ENCODE assay signal across 16 mouse cellular contexts in genomic region chr2:74747661-74748141, GRCm38 (mm10). TPM values are rescaled to one million over a fixed set of nuclear protein-coding genes. Genes with fewer than 3 reads are reported as not detected.
A peak's percentile ranks its signal among the peaks of the same experiment; 100 is the strongest.
DNase-seq lines count a peak whose midpoint lies in the region; ATAC-seq and TF ChIP-seq lines count a peak whose summit lies in the region.
"Had no signal": no experiment of that assay in that cellular context is flagged by ENCODE, and none has a peak within 500 bp of the region (broad histone marks: within the 10 kb centered on the region; RNA-seq: fewer than 3 reads in every experiment).

No protein-coding gene starts in this region.

- no peak overlapping the region for H3K27ac ChIP-seq in intestine, embryonic 15.5 days
- H3K27ac ChIP-seq in intestine, postnatal 0 days (ENCODE audit: low read depth, low read length) = no peak overlapping the region
- H3K27ac ChIP-seq in embryonic facial prominence, embryonic 14.5 days (replicated peaks; ENCODE audit: low read depth, low read length) = no peak overlapping the region
- H3K27ac ChIP-seq in limb, embryonic 11.5 days (replicated peaks; ENCODE audit: low read depth, low read length) = no peak overlapping the region
- H3K27ac ChIP-seq: embryonic facial prominence, embryonic 15.5 days; forebrain, embryonic 15.5 days; heart, embryonic 13.5 days; left cerebral cortex, adult 2 months had no signal

- TF ChIP-seq POLR2A in brain, embryonic 14.5 days (IDR thresholded peaks at IDR 0.05; ENCODE audit: borderline replicate concordance, extremely low read depth, insufficient read depth, insufficient read length, poor library complexity, severe bottlenecking) = no peak

- peaks cover 15% of the 10 kb centered on the region for H3K4me1 ChIP-seq in intestine, embryonic 15.5 days (replicated peaks)
- H3K4me1 ChIP-seq in intestine, postnatal 0 days (replicated peaks; ENCODE audit: control insufficient read depth, insufficient read depth, low read length) = no peaks in the 10 kb centered on the region
- H3K4me1 ChIP-seq in embryonic facial prominence, embryonic 14.5 days (ENCODE audit: control insufficient read depth, insufficient read depth, low read length) = peaks cover 15% of the 10 kb centered on the region; the same call in 1 of the 2 replicates
- peaks cover 17% of the 10 kb centered on the region for H3K4me1 ChIP-seq in limb, embryonic 11.5 days (ENCODE audit: control insufficient read depth, insufficient read depth, low read length)

- DNase-seq in brain, embryonic 14.5 days (ENCODE audit: low read depth) = peak; percentile 50
- DNase-seq in embryonic facial prominence, embryonic 14.5 days (ENCODE audit: low spot score) = no peak
- peak; percentile 45 for DNase-seq in limb, embryonic 11.5 days (ENCODE audit: low spot score)
- no peak for DNase-seq in ovary, postnatal 14 days (ENCODE audit: low spot score)
- DNase-seq in right cerebral cortex, adult 18-20 months = no peak
- no peak for DNase-seq in cerebellum, adult 9-10 months
- DNase-seq: adrenal gland, adult 8-10 months; B cell, adult 2 months; gastrocnemius, postnatal 14 days; lung, adult 2 months had no signal

- peaks cover 85% of the 10 kb centered on the region for H3K27me3 ChIP-seq in intestine, embryonic 15.5 days (replicated peaks)
- H3K27me3 ChIP-seq in intestine, postnatal 0 days (replicated peaks; ENCODE audit: control insufficient read depth, insufficient read depth, low read length) = peaks cover 89% of the 10 kb centered on the region
- peaks cover 100% of the 10 kb centered on the region for H3K27me3 ChIP-seq in embryonic facial prominence, embryonic 14.5 days (replicated peaks; ENCODE audit: control insufficient read depth, insufficient read depth, low read length)
- peaks cover 75% of the 10 kb centered on the region for H3K27me3 ChIP-seq in limb, embryonic 11.5 days (ENCODE audit: control insufficient read depth, insufficient read depth, low read length)

- no peak overlapping the region for H3K4me2 ChIP-seq in intestine, embryonic 15.5 days (replicated peaks)
- H3K4me2 ChIP-seq in intestine, postnatal 0 days (replicated peaks; ENCODE audit: low read depth) = no peak overlapping the region
- H3K4me2 ChIP-seq in embryonic facial prominence, embryonic 14.5 days (ENCODE audit: low read depth, low read length) = no peak overlapping the region
- H3K4me2 ChIP-seq in limb, embryonic 11.5 days (ENCODE audit: low read depth, severe bottlenecking) = no peak overlapping the region
- H3K4me2 ChIP-seq: embryonic facial prominence, embryonic 15.5 days; forebrain, embryonic 15.5 days had no signal

- no peak overlapping the region for H3K9ac ChIP-seq in intestine, embryonic 15.5 days
- no peak overlapping the region for H3K9ac ChIP-seq in intestine, postnatal 0 days (ENCODE audit: low read depth, low read length)
- no peak overlapping the region for H3K9ac ChIP-seq in embryonic facial prominence, embryonic 14.5 days (ENCODE audit: low read depth, low read length)
- no peak overlapping the region for H3K9ac ChIP-seq in limb, embryonic 11.5 days (ENCODE audit: low read length)
- H3K9ac ChIP-seq: embryonic facial prominence, embryonic 15.5 days; forebrain, embryonic 15.5 days; heart, embryonic 13.5 days had no signal

- 0 out of 2 replicates have a peak overlapping the region, but pooled peaks have one; percentile 5 for H3K4me3 ChIP-seq in intestine, embryonic 15.5 days (replicated peaks)
- no peak overlapping the region for H3K4me3 ChIP-seq in intestine, postnatal 0 days (ENCODE audit: low read depth, low read length)
- H3K4me3 ChIP-seq in embryonic facial prominence, embryonic 14.5 days (ENCODE audit: low read depth, low read length) = 0 out of 2 replicates have a peak overlapping the region, but pooled peaks have one; percentile 3
- H3K4me3 ChIP-seq in limb, embryonic 11.5 days (ENCODE audit: low read depth, low read length) = no peak overlapping the region
- H3K4me3 ChIP-seq: forebrain, embryonic 15.5 days; left cerebral cortex, adult 2 months had no signal

- WGBS in intestine, embryonic 15.5 days = 47% methylated on average over 11 of the region's 11 CpGs
- 53% methylated on average over 11 of the region's 11 CpGs for WGBS in intestine, postnatal 0 days
- WGBS in embryonic facial prominence, embryonic 14.5 days = 11% methylated on average over 11 of the region's 11 CpGs
- 11% methylated on average over 11 of the region's 11 CpGs for WGBS in limb, embryonic 11.5 days

- no peaks in the 10 kb centered on the region for H3K36me3 ChIP-seq in intestine, embryonic 15.5 days
- no peaks in the 10 kb centered on the region for H3K36me3 ChIP-seq in intestine, postnatal 0 days (ENCODE audit: control insufficient read depth, insufficient read depth)
- no peaks in the 10 kb centered on the region for H3K36me3 ChIP-seq in embryonic facial prominence, embryonic 14.5 days (ENCODE audit: control insufficient read depth, insufficient read depth, low read length)
- no peaks in the 10 kb centered on the region for H3K36me3 ChIP-seq in limb, embryonic 11.5 days (ENCODE audit: control insufficient read depth, insufficient read depth, low read length)
- H3K36me3 ChIP-seq: embryonic facial prominence, embryonic 15.5 days; forebrain, embryonic 15.5 days; heart, embryonic 13.5 days had no signal

- no peaks in the 10 kb centered on the region for H3K9me3 ChIP-seq in intestine, embryonic 15.5 days
- no peaks in the 10 kb centered on the region for H3K9me3 ChIP-seq in intestine, postnatal 0 days (ENCODE audit: control insufficient read depth)
- no peaks in the 10 kb centered on the region for H3K9me3 ChIP-seq in embryonic facial prominence, embryonic 14.5 days (ENCODE audit: control insufficient read depth, low read length)
- H3K9me3 ChIP-seq in limb, embryonic 11.5 days (ENCODE audit: control insufficient read depth, low read length) = no peaks in the 10 kb centered on the region
- H3K9me3 ChIP-seq: embryonic facial prominence, embryonic 15.5 days; forebrain, embryonic 15.5 days; heart, embryonic 13.5 days had no signal

- ATAC-seq in intestine, embryonic 15.5 days = no peak
- no peak for ATAC-seq in intestine, postnatal 0 days
- no peak for ATAC-seq in embryonic facial prominence, embryonic 14.5 days (ENCODE audit: low read depth)
- no peak for ATAC-seq in limb, embryonic 11.5 days (ENCODE audit: insufficient number of reproducible peaks, low FRiP score, low TSS enrichment, low read depth)
- ATAC-seq: forebrain, embryonic 15.5 days had no signal

- no peak for TF ChIP-seq CTCF in intestine, postnatal 0 days (IDR thresholded peaks at IDR 0.05; ENCODE audit: low read depth)
- no peak for TF ChIP-seq CTCF in brain, embryonic 14.5 days (IDR thresholded peaks at IDR 0.05; ENCODE audit: borderline replicate concordance, extremely low read depth, insufficient read depth, insufficient read length)

RNA-seq across cellular contexts. Expression of gene Hoxd1, which starts 15.1 kb away (rescaled TPM):
- 0.09 and 0.10 TPM in 2 replicates for polyA plus RNA-seq in intestine, embryonic 15.5 days (2015; fragmentation: Nextera tagmentation; extraction: Ambion mirVana)
- polyA plus RNA-seq in intestine, postnatal 0 days (2015; fragmentation: Nextera tagmentation; extraction: Ambion mirVana) = not detected in 2 replicates
- polyA plus RNA-seq in brain, embryonic 14.5 days (2012; rRNA removed) = 0.34 and 1.3 TPM in 2 replicates
- polyA plus RNA-seq in embryonic facial prominence, embryonic 14.5 days (2014; fragmentation: Nextera tagmentation; extraction: Ambion mirVana) = 3.9 and 4.7 TPM in 2 replicates
- polyA plus RNA-seq in limb, embryonic 11.5 days (2014; fragmentation: Nextera tagmentation; extraction: Ambion mirVana) = 0.17 and 0.30 TPM in 2 replicates
- polyA plus RNA-seq: forebrain, embryonic 15.5 days; heart, embryonic 13.5 days; lung, adult 2 months had no signal

RNA-seq across cellular contexts. Expression of gene Gm28230, which starts 21.2 kb away (rescaled TPM):
- polyA plus RNA-seq in intestine, embryonic 15.5 days (2015; fragmentation: Nextera tagmentation; extraction: Ambion mirVana) = 0.55 and 0.73 TPM in 2 replicates
- 0.17 TPM in 1 of 2 replicates, not detected in the other for polyA plus RNA-seq in intestine, postnatal 0 days (2015; fragmentation: Nextera tagmentation; extraction: Ambion mirVana)
- 0.44 and 1.7 TPM in 2 replicates for polyA plus RNA-seq in brain, embryonic 14.5 days (2012; rRNA removed)
- polyA plus RNA-seq in embryonic facial prominence, embryonic 14.5 days (2014; fragmentation: Nextera tagmentation; extraction: Ambion mirVana) = 0.13 TPM in 1 of 2 replicates, not detected in the other
- 0.45 and 0.55 TPM in 2 replicates for polyA plus RNA-seq in limb, embryonic 11.5 days (2014; fragmentation: Nextera tagmentation; extraction: Ambion mirVana)
- polyA plus RNA-seq: forebrain, embryonic 15.5 days had no signal

RNA-seq across cellular contexts. Expression of gene Hoxd4, which starts 36.0 kb away (rescaled TPM):
- 1.2 and 1.6 TPM in 2 replicates for polyA plus RNA-seq in intestine, embryonic 15.5 days (2015; fragmentation: Nextera tagmentation; extraction: Ambion mirVana)
- 0.20 and 0.51 TPM in 2 replicates for polyA plus RNA-seq in intestine, postnatal 0 days (2015; fragmentation: Nextera tagmentation; extraction: Ambion mirVana)
- 0.81 and 5.5 TPM in 2 replicates for polyA plus RNA-seq in brain, embryonic 14.5 days (2012; rRNA removed)
- 0.63 and 0.82 TPM in 2 replicates for polyA plus RNA-seq in embryonic facial prominence, embryonic 14.5 days (2014; fragmentation: Nextera tagmentation; extraction: Ambion mirVana)
- 0.84 and 1.9 TPM in 2 replicates for polyA plus RNA-seq in limb, embryonic 11.5 days (2014; fragmentation: Nextera tagmentation; extraction: Ambion mirVana)
- polyA plus RNA-seq: forebrain, embryonic 15.5 days; heart, embryonic 13.5 days had no signal

RNA-seq across cellular contexts. Expression of gene Hoxd3, which starts 36.0 kb away (rescaled TPM):
- 18.8 and 19.2 TPM in 2 replicates for polyA plus RNA-seq in intestine, embryonic 15.5 days (2015; fragmentation: Nextera tagmentation; extraction: Ambion mirVana)
- 3.2 and 3.3 TPM in 2 replicates for polyA plus RNA-seq in intestine, postnatal 0 days (2015; fragmentation: Nextera tagmentation; extraction: Ambion mirVana)
- polyA plus RNA-seq in brain, embryonic 14.5 days (2012; rRNA removed) = 9.6 and 47.4 TPM in 2 replicates
- 3.8 and 4.7 TPM in 2 replicates for polyA plus RNA-seq in embryonic facial prominence, embryonic 14.5 days (2014; fragmentation: Nextera tagmentation; extraction: Ambion mirVana)
- 1.2 and 1.4 TPM in 2 replicates for polyA plus RNA-seq in limb, embryonic 11.5 days (2014; fragmentation: Nextera tagmentation; extraction: Ambion mirVana)
- polyA plus RNA-seq: forebrain, embryonic 15.5 days had no signal

RNA-seq across cellular contexts. Expression of gene Hoxd8, which starts 43.3 kb away (rescaled TPM):
- polyA plus RNA-seq in intestine, embryonic 15.5 days (2015; fragmentation: Nextera tagmentation; extraction: Ambion mirVana) = 4.2 and 5.1 TPM in 2 replicates
- 2.2 and 2.7 TPM in 2 replicates for polyA plus RNA-seq in intestine, postnatal 0 days (2015; fragmentation: Nextera tagmentation; extraction: Ambion mirVana)
- 0.73 and 1.6 TPM in 2 replicates for polyA plus RNA-seq in brain, embryonic 14.5 days (2012; rRNA removed)
- polyA plus RNA-seq in embryonic facial prominence, embryonic 14.5 days (2014; fragmentation: Nextera tagmentation; extraction: Ambion mirVana) = 8.7 and 10.3 TPM in 2 replicates
- 11.6 and 13.1 TPM in 2 replicates for polyA plus RNA-seq in limb, embryonic 11.5 days (2014; fragmentation: Nextera tagmentation; extraction: Ambion mirVana)

Comparison
In these comparisons a context has a peak if more than half of its experiments do, and no peak if none do; other contexts are left out.
1. H3K4me3 ChIP-seq: peak in intestine, embryonic 15.5 days (single experiment) and embryonic facial prominence, embryonic 14.5 days (single experiment); none in intestine, postnatal 0 days (single experiment) and limb, embryonic 11.5 days (single experiment).
2. DNase-seq: peak in brain, embryonic 14.5 days (single experiment) and limb, embryonic 11.5 days (single experiment); none in embryonic facial prominence, embryonic 14.5 days (single experiment), ovary, postnatal 14 days (single experiment), right cerebral cortex, adult 18-20 months (single experiment) and cerebellum, adult 9-10 months (single experiment).